Mouse (Mus musculus) liver, adult 2 months (tissue): ENCODE measurements at regions not wholly inside any gene's neighbourhood (a gene's known extent, or its start where the extent isn't known, plus 50 kb on each side); places are given as distances from the start of the nearest gene placed in this dataset.

ENCODE experiments used
- CTCF ChIP-seq: fragments of 200-500 bp; IDR thresholded peaks from 2 replicates; pipeline ENCODE4 v1.5.1; 2011; ENCODE audit warnings: low read depth, low read length, control low read depth
- POLR2A ChIP-seq: fragments of 200-500 bp; IDR thresholded peaks from 2 replicates; pipeline ENCODE4 v1.6.1; 2011; ENCODE audit warnings: low read length, control low read depth; ENCODE audit not compliant: insufficient read depth; ENCODE audit errors: extremely low read depth

GRCm38 (mm10) chr1:153999776-154000175 lies 99.7 kb upstream of the Teddm2 start:
- no peak for TF ChIP-seq CTCF
- no peak for TF ChIP-seq POLR2A
